Mouse (Mus musculus): Measurements from ENCODE around the gene Qrfp.

GRCm38 (mm10) chr2:31828311-31828825 is 18.0 kb upstream of the Qrfp start:
- TF ChIP-seq CTCF (IDR thresholded peaks at IDR 0.05; ENCODE audit: extremely low read depth, insufficient read depth, insufficient read length, insufficient replicate concordance) (no peak), POLR2A (IDR thresholded peaks at IDR 0.05; ENCODE audit: low read depth, low read length) (no peak)

All from spleen, adult 2 months (tissue).